Mouse (Mus musculus) myocyte (in vitro differentiated cells): ENCODE data around the gene Nars2. TPM values are rescaled to one million over a fixed set of nuclear protein-coding genes. Genes with fewer than 3 reads are reported as not detected.

Source experiments
- H3K27me3 ChIP-seq: one replicate; pipeline ENCODE4 v1.6.1; 2011; ENCODE audit not compliant: control insufficient read depth, insufficient read depth, insufficient read length
- H3K36me3 ChIP-seq: one replicate; pipeline ENCODE4 v1.6.1; 2011; ENCODE audit not compliant: control insufficient read depth, insufficient read depth
- H3K4me2 ChIP-seq: one replicate; pipeline ENCODE4 v1.6.1; 2011; ENCODE audit warnings: low read depth, control low read depth
- H3K4me3 ChIP-seq: one replicate; pipeline ENCODE4 v1.5.1; 2011; ENCODE audit warnings: mild to moderate bottlenecking, control low read depth, moderate library complexity
- H3K79me2 ChIP-seq: one replicate; pipeline ENCODE4 v1.6.1; 2011; ENCODE audit not compliant: control insufficient read depth, insufficient read depth
- H3ac ChIP-seq: one replicate; pipeline ENCODE4 v1.6.1; 2011; ENCODE audit not compliant: control insufficient read depth, insufficient read length
- CEBPB ChIP-seq: IDR thresholded peaks from 2 replicates; pipeline ENCODE4 v1.6.1; 2011; ENCODE audit warnings: mild to moderate bottlenecking, moderate library complexity; ENCODE audit not compliant: poor library complexity, insufficient read depth, severe bottlenecking
- E2F4 ChIP-seq: IDR thresholded peaks from one replicate; pipeline ENCODE4 v1.6.1; 2011; ENCODE audit warnings: mild to moderate bottlenecking, control low read depth, moderate library complexity; ENCODE audit not compliant: insufficient read depth
- MAX ChIP-seq: IDR thresholded peaks from one replicate; pipeline ENCODE4 v1.6.1; 2011; ENCODE audit warnings: low read depth, mild to moderate bottlenecking, control low read depth
- MYOD1 ChIP-seq, 3 experiments: IDR thresholded peaks; one replicate each; pipeline ENCODE4 v1.6.1; 2011; ENCODE audit warnings: control low read depth in 2 of 3, low read depth in 2 of 3, mild to moderate bottlenecking in 2 of 3, moderate library complexity in 1 of 3; ENCODE audit not compliant: insufficient read length in 2 of 3, control insufficient read depth in 1 of 3
- MYOG ChIP-seq, 3 experiments: IDR thresholded peaks; one replicate each; pipeline ENCODE4 v1.6.1; 2011; ENCODE audit warnings: control low read depth in 2 of 3, low read depth in 2 of 3, mild to moderate bottlenecking in 2 of 3; ENCODE audit not compliant: insufficient read length in 2 of 3, control insufficient read depth in 1 of 3, insufficient read depth in 1 of 3
- POLR2A ChIP-seq: IDR thresholded peaks from one replicate; pipeline ENCODE4 v1.6.1; 2011; ENCODE audit warnings: low read depth, mild to moderate bottlenecking, control low read depth, moderate library complexity; ENCODE audit not compliant: insufficient read length
- POLR2AphosphoS2 ChIP-seq: IDR thresholded peaks from one replicate; pipeline ENCODE4 v1.6.1; 2011; ENCODE audit warnings: low read depth, control low read depth; ENCODE audit not compliant: insufficient read length
- REST ChIP-seq: IDR thresholded peaks from one replicate; pipeline ENCODE4 v1.6.1; 2011; ENCODE audit warnings: mild to moderate bottlenecking, control low read depth, moderate library complexity; ENCODE audit not compliant: insufficient read depth, insufficient read length
- SRF ChIP-seq: IDR thresholded peaks from one replicate; pipeline ENCODE4 v1.6.1; 2011; ENCODE audit warnings: low read depth; ENCODE audit not compliant: control insufficient read depth, insufficient read length
- TCF12 ChIP-seq: IDR thresholded peaks from one replicate; pipeline ENCODE4 v1.6.1; 2011; ENCODE audit warnings: mild to moderate bottlenecking, control low read depth; ENCODE audit not compliant: poor library complexity, insufficient read depth, severe bottlenecking
- TCF3 ChIP-seq: IDR thresholded peaks from one replicate; pipeline ENCODE4 v1.6.1; 2011; ENCODE audit warnings: low read depth, control low read depth; ENCODE audit not compliant: insufficient read length
- USF1 ChIP-seq: IDR thresholded peaks from one replicate; pipeline ENCODE4 v1.6.1; 2011; ENCODE audit warnings: low read depth, mild to moderate bottlenecking, control low read depth, moderate library complexity
- polyA plus RNA-seq: library from polyadenylated mRNA; unstranded; fragments of >200 nt; fragmentation: generic; extraction: Trizol; gene quantifications from one replicate; pipeline ENCODE4 v1.2.1, GENCODE M21; 2012; ENCODE audit warnings: missing spikeins

The Nars2 gene
- 6.7 TPM for polyA plus RNA-seq

DNA sequence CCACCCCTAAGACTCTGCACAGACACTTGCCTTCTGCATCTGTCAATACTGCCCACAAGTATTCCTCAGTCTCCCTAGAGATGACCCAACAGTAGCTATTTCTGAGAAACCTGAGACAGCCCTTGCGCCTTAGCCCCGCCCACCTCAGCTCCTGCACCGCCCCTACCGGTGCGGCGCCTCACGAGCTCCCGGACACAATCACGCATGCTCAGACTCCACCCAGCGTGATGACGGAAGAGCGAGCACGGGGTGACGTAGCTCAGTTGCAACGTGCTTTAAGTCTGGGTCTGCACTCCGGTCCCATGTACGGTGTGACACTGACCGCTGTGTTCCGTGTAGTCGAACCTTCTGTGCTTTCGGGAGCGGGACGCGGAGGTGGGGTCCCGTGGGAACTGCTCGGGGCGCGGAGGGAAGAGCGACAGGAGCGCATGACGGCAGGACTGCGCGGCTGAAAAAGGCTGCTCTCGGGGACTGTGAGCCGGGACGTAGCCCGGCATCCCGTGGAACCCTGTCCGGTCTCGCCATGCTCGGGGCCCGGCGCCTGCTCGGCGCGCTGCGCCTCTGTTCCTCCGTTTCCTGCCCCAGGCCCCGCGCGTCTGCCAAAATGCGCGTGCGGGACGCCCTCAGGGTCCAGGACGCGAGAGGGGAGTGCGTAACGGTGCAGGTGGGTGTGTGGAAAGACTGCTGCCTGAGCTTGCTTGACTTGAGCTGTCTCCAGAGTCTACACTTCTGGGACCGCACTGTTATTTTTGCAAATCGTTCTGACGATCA, at the start of gene Nars2:
Gene Nars2, plus strand, starts transcription at position 225 of the 771 bp plus-strand sequence.
- peak within 1 kb of the TSS; percentile 47 for H3K4me3 ChIP-seq

GRCm38 (mm10) chr7:96902183-96902582, 49.1 kb upstream of the Nars2 start:
- Histone ChIP-seq H3K4me2 (no peak overlapping the region), H3K27me3 (no peaks in the 10 kb centered on the region), H3K79me2 (no peaks in the 10 kb centered on the region), H3K4me3 (no peak overlapping the region), H3ac (no peak overlapping the region), H3K36me3 (no peaks in the 10 kb centered on the region)
- TF ChIP-seq MAX = no peak
- no peak for TF ChIP-seq REST
- no peak for TF ChIP-seq USF1
- TF ChIP-seq MYOD1 (IDR thresholded peaks at IDR 0.05; ENCODE audit: control insufficient read depth in 1 of 3, insufficient read length in 2 of 3, low read depth in 2 of 3) = no peak
- no peak for TF ChIP-seq CEBPB
- TF ChIP-seq POLR2AphosphoS2 = no peak
- TF ChIP-seq SRF = no peak
- no peak for TF ChIP-seq E2F4
- TF ChIP-seq MYOG (IDR thresholded peaks at IDR 0.05; ENCODE audit: control insufficient read depth in 1 of 3, insufficient read depth in 1 of 3, insufficient read length in 2 of 3, low read depth in 2 of 3) = no peak
- no peak for TF ChIP-seq POLR2A
- no peak for TF ChIP-seq TCF12

More for the DNA sequence above, at the start of gene Nars2:
- Histone ChIP-seq H3K27me3 (no peaks in the 10 kb centered on the region), H3K4me2 (peak within 1 kb of the TSS; percentile 94), H3ac (peak within 1 kb of the TSS; percentile 49), H3K36me3 (no peaks in the 10 kb centered on the region), H3K79me2 (peaks cover 13% of the 10 kb centered on the region)
- TF ChIP-seq REST (peak; percentile 32), SRF (no peak), MYOD1 (IDR thresholded peaks at IDR 0.05; ENCODE audit: control insufficient read depth in 1 of 3, insufficient read length in 2 of 3, low read depth in 2 of 3) (peak in 1 of 3 experiments; percentile 22), TCF12 (no peak), MAX (no peak), E2F4 (no peak), POLR2A (peak; percentile 99), POLR2AphosphoS2 (peak; percentile 99), USF1 (no peak), CEBPB (no peak), MYOG (IDR thresholded peaks at IDR 0.05; ENCODE audit: control insufficient read depth in 1 of 3, insufficient read depth in 1 of 3, insufficient read length in 2 of 3, low read depth in 2 of 3) (peak in 1 of 3 experiments; percentile 27), TCF3 (no peak)

DNA sequence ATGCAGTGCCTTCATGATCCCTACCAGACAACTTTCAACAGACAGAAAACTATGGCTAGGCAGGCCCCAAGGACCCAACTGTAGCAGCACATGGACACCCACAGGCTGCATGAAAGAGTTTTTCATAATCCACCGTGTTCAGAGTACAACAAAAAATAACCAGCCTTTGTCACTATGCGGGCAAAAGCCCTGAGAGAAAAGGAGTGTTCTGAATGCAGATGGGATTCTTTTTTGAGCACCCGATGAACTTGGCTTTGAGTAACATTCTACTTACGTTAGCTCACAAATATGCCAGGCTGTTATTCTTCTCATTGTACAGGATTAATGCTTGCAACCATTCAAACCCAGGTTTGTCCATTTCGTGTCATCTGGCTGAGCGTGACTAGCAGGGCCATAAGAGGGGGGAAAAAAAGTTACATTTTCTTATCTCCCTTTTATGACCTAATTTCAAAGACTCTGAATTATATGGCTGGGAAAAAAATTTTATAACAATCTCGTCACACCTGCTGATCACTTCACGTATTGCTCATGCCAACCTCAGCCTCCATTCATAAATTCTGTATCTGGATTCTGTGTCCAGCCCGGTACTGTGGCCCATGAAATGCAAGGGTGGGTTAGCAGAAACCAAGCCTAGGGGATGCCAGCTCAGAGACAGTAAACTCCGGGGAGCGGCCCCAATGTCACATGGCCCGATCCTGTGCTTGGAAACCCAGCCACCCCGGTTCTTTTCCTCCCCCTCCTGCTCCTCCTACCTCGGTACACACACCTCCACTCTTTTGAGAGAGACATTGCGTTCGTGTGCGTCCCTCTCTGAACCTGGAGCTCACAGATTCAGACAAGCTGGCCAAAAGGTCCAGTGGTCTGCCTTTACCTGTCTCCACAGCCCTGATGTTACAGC, 48.0 kb upstream of the Nars2 start:
- Histone ChIP-seq H3K36me3 (no peaks in the 10 kb centered on the region), H3K79me2 (no peaks in the 10 kb centered on the region), H3K4me3 (no peak overlapping the region), H3ac (no peak overlapping the region), H3K4me2 (no peak overlapping the region), H3K27me3 (no peaks in the 10 kb centered on the region)
- TF ChIP-seq MYOD1 (IDR thresholded peaks at IDR 0.05; ENCODE audit: control insufficient read depth in 1 of 3, insufficient read length in 2 of 3, low read depth in 2 of 3) (no peak), MAX (no peak), POLR2AphosphoS2 (no peak), TCF12 (no peak), MYOG (IDR thresholded peaks at IDR 0.05; ENCODE audit: control insufficient read depth in 1 of 3, insufficient read depth in 1 of 3, insufficient read length in 2 of 3, low read depth in 2 of 3) (no peak), USF1 (no peak), TCF3 (no peak), REST (no peak)

GRCm38 (mm10) chr7:96904442-96904841, 46.9 kb upstream of the Nars2 start:
- Histone ChIP-seq H3K36me3 (no peaks in the 10 kb centered on the region), H3K4me3 (no peak overlapping the region), H3K4me2 (no peak overlapping the region), H3K27me3 (no peaks in the 10 kb centered on the region), H3K79me2 (no peaks in the 10 kb centered on the region), H3ac (no peak overlapping the region)
- TF ChIP-seq TCF3 (no peak), MYOD1 (IDR thresholded peaks at IDR 0.05; ENCODE audit: control insufficient read depth in 1 of 3, insufficient read length in 2 of 3, low read depth in 2 of 3) (no peak), TCF12 (no peak), MAX (no peak), E2F4 (no peak), USF1 (no peak), POLR2A (no peak), MYOG (IDR thresholded peaks at IDR 0.05; ENCODE audit: control insufficient read depth in 1 of 3, insufficient read depth in 1 of 3, insufficient read length in 2 of 3, low read depth in 2 of 3) (no peak), SRF (no peak), CEBPB (no peak), REST (no peak), POLR2AphosphoS2 (no peak)
